Mouse (Mus musculus): ENCODE measurements at regions not wholly inside any gene's neighbourhood (a gene's known extent, or its start where the extent isn't known, plus 50 kb on each side); places are given as distances from the start of the nearest gene placed in this dataset.
A peak's percentile ranks its signal among the peaks of the same experiment; 100 is the strongest.

DNA sequence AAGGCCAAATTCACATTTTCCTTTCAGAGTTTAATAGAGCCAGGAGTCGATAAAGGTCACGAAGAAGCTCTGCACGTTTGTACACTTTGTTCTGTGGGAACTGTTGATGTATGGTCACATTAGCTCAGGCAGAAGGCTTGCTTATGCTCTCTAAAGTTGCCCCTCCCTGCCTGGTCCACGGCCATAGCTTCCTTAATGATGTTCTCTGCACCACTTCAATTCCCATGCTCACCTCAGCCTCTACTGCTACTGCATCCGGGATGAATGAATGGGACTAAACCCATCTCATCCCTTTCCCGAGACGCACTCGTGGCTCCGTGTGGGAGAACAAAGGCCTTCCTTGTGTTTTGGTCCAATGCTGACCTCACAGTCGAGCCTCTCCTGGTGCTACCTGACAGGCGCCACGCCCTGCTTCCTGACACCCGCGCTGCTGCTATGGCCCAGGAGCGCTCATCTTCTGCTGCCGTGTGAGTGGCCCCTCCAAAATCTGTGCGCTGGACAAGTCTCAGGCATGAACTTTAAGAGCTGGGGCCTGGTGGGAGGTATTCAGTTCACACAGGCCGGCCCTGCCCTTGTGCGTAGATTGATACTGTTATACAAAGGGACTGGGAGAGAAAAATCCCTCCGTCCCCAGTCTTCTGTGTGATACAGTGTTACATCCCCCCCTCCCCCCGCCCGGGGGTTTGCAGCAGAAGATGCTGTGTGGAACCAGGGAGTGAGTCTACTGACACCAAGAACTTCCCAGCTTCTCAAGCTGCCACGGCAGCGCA, 386.3 kb upstream of the Trpc7 start:
- Histone ChIP-seq H3K9ac (replicated peaks) (no peak overlapping the region), H3K36me3 (no peaks in the 10 kb centered on the region), H3K27me3 (replicated peaks) (no peaks in the 10 kb centered on the region), H3K9me3 (replicated peaks) (no peaks in the 10 kb centered on the region), H3K27ac (replicated peaks) (peak overlapping the region; percentile 43), H3K4me3 (replicated peaks) (no peak overlapping the region), H3K4me1 (peaks cover 11% of the 10 kb centered on the region), H3K4me2 (no peak overlapping the region)
- ATAC-seq (ENCODE audit: low FRiP score) = peak; percentile 56
- 62% methylated on average over 24 of the region's 24 CpGs for whole genome bisulfite sequencing

DNA sequence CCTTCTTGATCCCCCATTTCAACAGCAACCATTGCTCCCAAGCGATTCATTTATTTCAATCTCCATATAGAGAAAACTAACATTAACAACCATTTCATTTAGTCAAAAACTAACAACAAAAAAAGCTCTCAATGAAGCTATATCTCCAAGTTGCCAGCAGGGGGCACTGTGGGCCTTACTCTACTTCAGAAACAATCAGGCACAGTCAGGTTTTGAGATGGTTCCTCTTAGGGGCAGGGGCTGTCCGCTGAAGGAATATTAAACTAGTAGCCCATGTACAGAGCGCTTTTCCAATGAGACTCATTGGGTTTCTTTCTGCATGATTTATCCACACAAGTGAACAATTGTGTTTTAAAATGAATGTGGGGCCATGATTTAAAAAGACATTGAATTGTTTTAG, 385.7 kb upstream of the Trpc7 start:
- Histone ChIP-seq H3K36me3 (no peaks in the 10 kb centered on the region), H3K4me1 (peaks cover 11% of the 10 kb centered on the region), H3K4me3 (replicated peaks) (no peak overlapping the region), H3K27me3 (replicated peaks) (no peaks in the 10 kb centered on the region), H3K9me3 (replicated peaks) (no peaks in the 10 kb centered on the region), H3K27ac (replicated peaks) (no peak overlapping the region), H3K9ac (replicated peaks) (no peak overlapping the region), H3K4me2 (no peak overlapping the region)
- ATAC-seq (ENCODE audit: low FRiP score) = peak; percentile 81; the same call in 1 of the 2 replicates
- WGBS = 9% methylated on average over 3 of the region's 3 CpGs

DNA sequence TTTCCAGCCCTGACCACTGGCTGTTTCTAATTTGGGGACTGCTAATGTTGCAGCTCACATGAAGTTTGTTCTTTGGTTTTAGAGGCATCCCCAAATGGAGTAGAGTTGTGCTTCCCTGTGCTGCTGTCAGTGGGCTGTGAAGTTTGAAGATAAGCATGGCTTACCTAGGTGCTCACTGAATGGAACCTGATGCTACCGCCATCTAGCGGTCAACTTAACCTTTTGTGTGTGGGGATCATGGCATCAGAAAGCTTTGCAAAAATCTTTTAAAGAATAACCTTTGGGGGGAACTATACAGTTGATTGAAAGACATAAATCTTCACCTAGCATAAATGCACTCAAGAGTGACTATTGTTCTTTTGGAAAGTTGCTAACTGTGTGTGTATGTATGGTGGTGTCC, 382.8 kb upstream of the Trpc7 start:
- no peaks in the 10 kb centered on the region for H3K36me3 ChIP-seq
- ATAC-seq (ENCODE audit: low FRiP score) = no peak
- no peaks in the 10 kb centered on the region for H3K27me3 ChIP-seq (replicated peaks)
- H3K9ac ChIP-seq (replicated peaks) = no peak overlapping the region
- no peaks in the 10 kb centered on the region for H3K9me3 ChIP-seq (replicated peaks)
- no peak overlapping the region for H3K4me3 ChIP-seq (replicated peaks)
- 14% methylated on average over 2 of the region's 2 CpGs for WGBS
- no peak overlapping the region for H3K4me2 ChIP-seq
- H3K27ac ChIP-seq (replicated peaks) = no peak overlapping the region
- peaks cover 11% of the 10 kb centered on the region for H3K4me1 ChIP-seq

DNA sequence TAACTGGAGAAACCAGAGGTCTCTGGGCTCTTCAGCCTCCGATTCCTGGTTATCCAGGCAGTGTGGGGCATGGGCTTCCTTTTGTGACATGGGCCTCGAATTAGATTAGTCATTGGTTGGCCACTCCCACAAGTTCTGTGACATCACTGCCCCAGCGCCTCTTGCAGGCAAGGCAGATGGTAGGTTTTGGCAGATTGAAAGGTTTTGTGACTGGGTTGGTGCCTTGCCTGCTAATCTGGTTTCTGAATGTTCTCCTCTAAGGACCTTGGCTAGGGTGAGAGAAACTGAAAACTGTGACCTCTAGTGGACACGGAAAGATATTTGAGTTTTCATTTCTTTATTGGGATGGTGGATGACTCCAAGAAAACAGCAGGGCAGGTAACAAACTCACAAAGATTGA, 381.3 kb upstream of the Trpc7 start:
- no peaks in the 10 kb centered on the region for H3K36me3 ChIP-seq
- H3K9me3 ChIP-seq (replicated peaks) = no peaks in the 10 kb centered on the region
- no peak overlapping the region for H3K27ac ChIP-seq (replicated peaks)
- no peak overlapping the region for H3K4me2 ChIP-seq
- 48% methylated on average over 4 of the region's 4 CpGs for WGBS
- H3K4me1 ChIP-seq = peaks cover 5% of the 10 kb centered on the region
- no peak for ATAC-seq (ENCODE audit: low FRiP score)
- no peak overlapping the region for H3K9ac ChIP-seq (replicated peaks)
- H3K4me3 ChIP-seq (replicated peaks) = no peak overlapping the region
- H3K27me3 ChIP-seq (replicated peaks) = no peaks in the 10 kb centered on the region

DNA sequence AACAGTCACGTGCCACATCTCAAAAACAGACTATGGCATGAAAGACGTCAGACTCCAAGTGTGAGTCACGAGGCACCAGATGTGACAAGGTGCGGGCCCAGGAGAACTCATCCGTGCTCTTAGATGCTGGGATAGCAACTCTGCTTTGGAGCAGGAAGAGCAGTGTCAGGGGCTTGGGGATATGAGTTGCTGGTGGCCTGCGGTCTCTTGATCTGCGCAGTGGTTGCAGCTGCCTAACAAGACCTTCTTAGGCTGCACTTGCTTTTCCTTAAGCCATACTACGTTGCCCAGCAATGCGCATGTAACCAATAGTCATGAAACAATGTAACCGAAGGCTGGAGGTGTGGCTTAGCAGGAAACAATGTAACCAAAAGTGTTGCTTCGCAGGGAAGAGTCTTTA, 380.1 kb upstream of the Trpc7 start:
- WGBS = 88% methylated on average over 11 of the region's 11 CpGs
- ATAC-seq (ENCODE audit: low FRiP score) = no peak

DNA sequence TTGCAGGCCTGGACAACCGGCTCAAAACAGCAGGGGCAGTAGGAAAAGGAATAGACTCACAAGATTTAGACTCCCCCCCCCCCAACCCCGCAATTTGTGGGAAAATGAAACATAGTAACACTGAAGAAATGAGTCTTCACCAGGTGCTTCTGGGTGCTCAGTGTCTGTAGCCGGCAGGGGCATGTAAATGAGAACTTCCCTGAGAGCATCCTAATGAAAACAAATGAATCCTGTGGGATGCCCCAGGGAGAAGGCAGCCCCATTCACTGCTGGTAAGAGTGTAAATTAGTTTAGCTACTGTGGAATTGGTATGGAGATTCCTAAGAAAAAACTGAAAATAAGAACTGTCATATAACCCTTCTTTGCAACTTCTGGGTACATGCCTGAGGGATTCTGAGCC, 377.8 kb upstream of the Trpc7 start:
- H3K27ac ChIP-seq (replicated peaks) = no peak overlapping the region
- H3K4me2 ChIP-seq = no peak overlapping the region
- WGBS = 23% methylated on average over 3 of the region's 3 CpGs
- H3K9me3 ChIP-seq (replicated peaks) = no peaks in the 10 kb centered on the region
- H3K4me3 ChIP-seq (replicated peaks) = no peak overlapping the region
- H3K36me3 ChIP-seq = no peaks in the 10 kb centered on the region
- H3K27me3 ChIP-seq (replicated peaks) = no peaks in the 10 kb centered on the region
- ATAC-seq (ENCODE audit: low FRiP score) = no peak
- no peak overlapping the region for H3K9ac ChIP-seq (replicated peaks)
- no peaks in the 10 kb centered on the region for H3K4me1 ChIP-seq

More for the DNA sequence above, 380.1 kb upstream of the Trpc7 start:
- no peak overlapping the region for H3K4me2 ChIP-seq
- no peaks in the 10 kb centered on the region for H3K27me3 ChIP-seq (replicated peaks)
- no peak overlapping the region for H3K27ac ChIP-seq (replicated peaks)
- no peaks in the 10 kb centered on the region for H3K9me3 ChIP-seq (replicated peaks)
- no peak overlapping the region for H3K4me3 ChIP-seq (replicated peaks)
- no peaks in the 10 kb centered on the region for H3K36me3 ChIP-seq
- H3K4me1 ChIP-seq = no peaks in the 10 kb centered on the region
- H3K9ac ChIP-seq (replicated peaks) = no peak overlapping the region

DNA sequence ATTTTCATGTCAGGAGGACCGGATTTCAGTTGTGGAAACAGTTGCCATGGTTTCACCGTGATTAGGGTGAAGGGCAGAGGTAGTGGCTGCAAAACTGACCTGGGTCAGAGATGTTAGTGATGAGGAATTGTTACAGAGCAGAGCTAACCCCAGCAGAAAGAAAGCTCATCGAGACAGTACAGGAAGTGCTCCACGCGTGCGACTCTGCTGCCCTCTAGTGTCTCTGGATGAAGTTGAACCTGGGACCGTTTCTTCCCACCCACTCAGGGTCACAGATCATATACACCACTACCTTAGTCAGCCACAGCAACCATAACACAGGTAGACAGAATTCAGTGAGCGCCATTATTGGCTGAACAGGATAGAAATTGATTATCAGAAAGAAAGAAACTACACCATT, 373.8 kb upstream of the Trpc7 start:
- ATAC-seq (ENCODE audit: low FRiP score) = peak; percentile 86
- no peaks in the 10 kb centered on the region for H3K9me3 ChIP-seq (replicated peaks)
- H3K27ac ChIP-seq (replicated peaks) = no peak overlapping the region
- no peaks in the 10 kb centered on the region for H3K36me3 ChIP-seq
- WGBS = 15% methylated on average over 8 of the region's 8 CpGs
- H3K9ac ChIP-seq (replicated peaks) = no peak overlapping the region
- no peaks in the 10 kb centered on the region for H3K27me3 ChIP-seq (replicated peaks)
- no peak overlapping the region for H3K4me3 ChIP-seq (replicated peaks)
- H3K4me1 ChIP-seq = no peaks in the 10 kb centered on the region
- H3K4me2 ChIP-seq = no peak overlapping the region

DNA sequence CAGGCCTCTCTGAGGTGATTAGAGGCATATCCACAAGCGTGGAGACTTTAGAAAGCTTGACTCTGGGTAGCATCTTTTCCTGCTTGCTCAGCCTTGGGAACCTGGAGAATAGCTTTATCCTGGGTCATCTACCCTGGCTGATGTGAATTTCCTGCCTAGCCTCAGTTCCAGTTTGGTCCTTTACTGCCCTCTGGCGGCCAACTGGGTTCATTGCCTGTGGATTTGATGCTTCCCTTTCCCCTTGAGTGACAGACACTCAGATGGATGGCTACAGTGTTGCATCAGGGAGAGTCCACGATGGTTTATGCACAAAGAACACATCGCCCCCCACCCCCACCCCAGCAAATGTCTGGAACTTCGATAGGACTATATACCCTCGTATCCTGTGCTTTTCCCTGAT, 364.1 kb upstream of the Trpc7 start:
- Histone ChIP-seq H3K4me2 (no peak overlapping the region), H3K9me3 (replicated peaks) (no peaks in the 10 kb centered on the region), H3K9ac (replicated peaks) (no peak overlapping the region), H3K27ac (replicated peaks) (peak overlapping the region; percentile 33; the same call in 1 of the 2 replicates), H3K4me1 (peaks cover 4% of the 10 kb centered on the region; the same call in 1 of the 2 replicates), H3K4me3 (replicated peaks) (no peak overlapping the region), H3K36me3 (no peaks in the 10 kb centered on the region), H3K27me3 (replicated peaks) (no peaks in the 10 kb centered on the region)
- ATAC-seq (ENCODE audit: low FRiP score) = peak; percentile 72; the same call in 1 of the 2 replicates
- 11% methylated on average over 6 of the region's 6 CpGs for WGBS

DNA sequence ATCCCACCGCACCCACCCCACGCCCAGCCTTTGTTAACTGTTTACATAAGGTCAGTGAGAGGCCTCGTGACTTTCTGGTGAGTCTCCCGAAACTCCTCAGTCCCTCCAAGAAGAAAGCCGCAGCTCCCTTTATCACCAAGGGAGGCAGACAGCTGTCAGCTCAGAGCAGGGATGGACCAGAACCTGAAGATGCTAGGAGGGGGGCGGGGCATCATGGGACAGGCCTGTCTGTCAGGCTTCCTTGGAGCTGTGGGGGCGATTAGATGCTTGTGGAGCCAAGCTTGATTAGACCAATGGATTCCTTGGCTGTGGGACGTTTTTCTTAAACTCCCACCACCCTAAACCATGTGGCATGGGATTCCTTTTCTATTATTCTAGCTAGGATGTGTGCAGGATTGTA, 363.7 kb upstream of the Trpc7 start:
- no peaks in the 10 kb centered on the region for H3K27me3 ChIP-seq (replicated peaks)
- peaks cover 4% of the 10 kb centered on the region; the same call in 1 of the 2 replicates for H3K4me1 ChIP-seq
- no peaks in the 10 kb centered on the region for H3K9me3 ChIP-seq (replicated peaks)
- WGBS = 73% methylated on average over 8 of the region's 8 CpGs
- H3K36me3 ChIP-seq = no peaks in the 10 kb centered on the region
- peak; percentile 21; the same call in 1 of the 2 replicates for ATAC-seq (ENCODE audit: low FRiP score)
- H3K9ac ChIP-seq (replicated peaks) = no peak overlapping the region
- no peak overlapping the region for H3K4me3 ChIP-seq (replicated peaks)
- no peak overlapping the region for H3K4me2 ChIP-seq
- peak overlapping the region; percentile 33; the same call in 1 of the 2 replicates for H3K27ac ChIP-seq (replicated peaks)

DNA sequence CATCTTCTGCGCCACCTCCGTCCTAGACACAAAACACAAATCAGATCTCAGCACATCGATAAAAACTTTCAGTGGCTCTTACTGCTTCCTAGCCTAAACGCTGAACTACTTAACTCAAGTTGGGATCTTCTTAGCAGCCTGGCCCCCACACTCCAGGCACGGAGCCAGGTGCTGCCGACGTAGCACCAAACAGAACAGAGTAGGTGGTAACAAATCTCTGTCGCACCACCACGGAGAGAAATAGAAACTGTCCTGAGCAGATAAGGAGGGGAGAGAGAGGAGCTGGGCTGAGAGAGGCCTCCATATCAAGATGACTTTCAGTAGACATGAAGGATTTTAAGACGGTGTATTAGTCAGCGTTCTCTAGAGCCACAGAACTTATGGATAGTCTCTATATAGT, 360.1 kb upstream of the Trpc7 start:
- no peak for ATAC-seq (ENCODE audit: low FRiP score)
- no peaks in the 10 kb centered on the region for H3K36me3 ChIP-seq
- 89% methylated on average over 11 of the region's 11 CpGs for WGBS

DNA sequence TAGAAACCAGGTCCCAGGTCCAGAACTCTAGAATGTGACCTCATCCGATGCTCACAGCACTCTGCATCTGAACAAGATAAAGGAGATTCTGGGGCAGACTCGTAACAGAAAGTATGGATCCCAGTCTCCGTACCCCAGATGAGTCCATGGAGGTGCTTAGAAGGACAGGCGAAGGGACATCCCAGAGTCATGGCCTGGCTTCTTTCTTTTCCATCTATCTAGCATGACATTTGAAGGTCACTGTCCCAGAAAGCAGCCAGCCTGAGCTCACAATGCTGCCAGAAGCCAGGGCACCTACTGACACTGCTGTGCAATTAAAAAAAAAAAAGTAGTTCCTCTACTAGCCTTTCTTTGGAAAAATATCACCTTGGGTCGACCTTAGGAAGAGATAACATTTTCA, 354.1 kb upstream of the Trpc7 start:
- 89% methylated on average over 5 of the region's 5 CpGs for WGBS
- H3K9me3 ChIP-seq (replicated peaks) = no peaks in the 10 kb centered on the region

More for the DNA sequence above, 360.1 kb upstream of the Trpc7 start:
- H3K9me3 ChIP-seq (replicated peaks) = no peaks in the 10 kb centered on the region
- no peaks in the 10 kb centered on the region for H3K27me3 ChIP-seq (replicated peaks)
- H3K27ac ChIP-seq (replicated peaks) = no peak overlapping the region
- peaks cover 4% of the 10 kb centered on the region; the same call in 1 of the 2 replicates for H3K4me1 ChIP-seq
- H3K9ac ChIP-seq (replicated peaks) = no peak overlapping the region
- H3K4me2 ChIP-seq = no peak overlapping the region
- no peak overlapping the region for H3K4me3 ChIP-seq (replicated peaks)

DNA sequence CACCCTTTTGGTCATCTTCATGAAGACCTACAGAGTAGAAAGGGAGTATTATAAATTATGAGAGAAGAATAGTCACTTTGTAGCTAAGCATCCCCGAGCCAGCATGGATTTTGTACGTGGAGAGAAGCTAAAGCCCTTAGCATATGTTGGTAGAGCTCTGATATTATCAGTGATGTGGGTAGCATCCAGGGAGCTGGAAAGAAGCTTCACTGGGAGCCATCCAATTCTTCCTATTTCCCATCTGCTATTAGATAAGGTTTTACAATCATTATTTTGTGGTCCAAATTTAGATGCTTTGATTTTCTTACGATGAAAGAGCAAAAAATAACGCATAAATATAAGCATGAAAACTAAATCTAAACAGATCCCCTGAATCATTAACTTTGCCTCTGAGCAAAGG, 353.6 kb upstream of the Trpc7 start:
- Histone ChIP-seq H3K9ac (replicated peaks) (no peak overlapping the region), H3K36me3 (no peaks in the 10 kb centered on the region), H3K4me2 (no peak overlapping the region), H3K9me3 (replicated peaks) (no peaks in the 10 kb centered on the region), H3K4me3 (replicated peaks) (no peak overlapping the region), H3K27ac (replicated peaks) (no peak overlapping the region), H3K4me1 (peaks cover 9% of the 10 kb centered on the region), H3K27me3 (replicated peaks) (no peaks in the 10 kb centered on the region)
- no peak for ATAC-seq (ENCODE audit: low FRiP score)
- WGBS = 84% methylated on average over 4 of the region's 4 CpGs

More for the DNA sequence above, 354.1 kb upstream of the Trpc7 start:
- no peaks in the 10 kb centered on the region for H3K27me3 ChIP-seq (replicated peaks)
- no peak overlapping the region for H3K4me3 ChIP-seq (replicated peaks)
- no peak overlapping the region for H3K9ac ChIP-seq (replicated peaks)
- ATAC-seq (ENCODE audit: low FRiP score) = no peak
- H3K4me2 ChIP-seq = no peak overlapping the region
- H3K27ac ChIP-seq (replicated peaks) = no peak overlapping the region
- H3K4me1 ChIP-seq = peaks cover 9% of the 10 kb centered on the region
- no peaks in the 10 kb centered on the region for H3K36me3 ChIP-seq
